8 mouse cellular contexts compared by ENCODE assay signal in the genomic region with DNA sequence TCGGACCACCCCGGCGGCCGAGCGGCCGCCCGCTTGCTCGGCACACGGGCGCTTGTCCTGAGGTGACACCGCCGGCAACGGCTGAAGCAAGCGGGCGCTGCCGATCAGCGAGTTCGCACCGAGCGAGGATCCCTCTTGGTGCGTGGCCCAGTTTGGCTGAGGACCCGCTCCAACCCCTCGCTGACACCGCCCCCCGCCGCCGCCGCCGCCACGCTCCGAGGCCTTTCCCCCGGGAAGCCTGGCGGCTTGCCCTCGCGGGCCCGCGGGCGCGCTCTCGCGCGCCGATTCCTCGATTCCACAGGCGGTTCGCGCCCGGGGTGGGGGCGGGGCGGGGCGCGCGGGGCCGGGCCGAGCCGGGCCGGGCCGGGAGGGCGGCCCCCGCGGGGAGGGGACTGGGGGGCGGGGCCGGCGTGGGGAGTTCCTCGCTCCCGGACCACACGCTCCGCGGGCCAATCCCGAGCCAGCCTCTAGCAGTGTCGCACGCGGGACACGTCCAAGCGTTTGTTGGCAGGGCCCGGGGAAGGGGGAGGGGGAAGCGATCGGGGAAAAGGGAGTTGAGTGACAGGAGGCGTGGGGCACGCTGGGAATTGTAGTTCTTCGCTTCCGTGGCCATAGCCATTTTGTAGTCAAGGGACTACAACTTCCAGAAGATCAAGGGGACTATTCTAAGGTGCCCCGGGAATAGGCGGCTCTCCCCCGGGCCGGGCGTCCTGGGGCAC. TPM values are rescaled to one million over a fixed set of nuclear protein-coding genes. Genes with fewer than 3 reads are reported as not detected.
DNase-seq lines count a peak whose midpoint lies in the region; ATAC-seq lines count a peak whose summit lies in the region.

No protein-coding gene starts in this region.

- H3K27me3 ChIP-seq in intestine, embryonic 14.5 days (replicated peaks; ENCODE audit: control insufficient read depth, insufficient read depth, low read length) = no peaks in the 10 kb centered on the region

- H3K9me3 ChIP-seq in intestine, embryonic 14.5 days (ENCODE audit: control insufficient read depth, low read length) = no peaks in the 10 kb centered on the region

- WGBS in intestine, embryonic 14.5 days = under 1% methylated on average over 47 of the region's 87 CpGs

- intact Hi-C loops in left cerebral cortex, postnatal 14 days (cut with DNase I) = loop anchor here (2.0 to 10.0 kb wide), 5 partner anchors 57 to 866 kb away; no protein-coding TSS in a partner anchor

- peak; percentile 93 to 96 for DNase-seq in adrenal gland, adult 18-20 months (ENCODE audit: low spot score in 2 of 2)
- DNase-seq in embryo, embryonic 11 days = peak; percentile 99
- DNase-seq in gastrocnemius, postnatal 25 days = peak; percentile 100
- peak; percentile 99 for DNase-seq in intestine, embryonic 14.5 days (ENCODE audit: low spot score)
- peak; percentile 99 for DNase-seq in left cerebral cortex, postnatal 14 days (ENCODE audit: low spot score in 2 of 2)
- DNase-seq in mesoderm, embryonic 11.5 days (ENCODE audit: low read depth, low spot score) = peak; percentile 99
- peak; percentile 98 to 99 for DNase-seq in right cerebral cortex, postnatal 36 days (ENCODE audit: low spot score in 2 of 2)
- DNase-seq in yolk sac, embryonic 10.5 days (ENCODE audit: low spot score) = peak; percentile 100

- peak overlapping the region; percentile 90 for H3K9ac ChIP-seq in intestine, embryonic 14.5 days (ENCODE audit: low read length)

- no peaks in the 10 kb centered on the region for H3K36me3 ChIP-seq in intestine, embryonic 14.5 days (ENCODE audit: control insufficient read depth, insufficient read depth, low read length)

- H3K27ac ChIP-seq in intestine, embryonic 14.5 days (ENCODE audit: low read depth) = peak overlapping the region; percentile 92

- H3K4me2 ChIP-seq in intestine, embryonic 14.5 days (ENCODE audit: low read length) = peak overlapping the region; percentile 74

- H3K4me1 ChIP-seq in intestine, embryonic 14.5 days (replicated peaks; ENCODE audit: control insufficient read depth, insufficient read depth, low read length) = peaks cover 18% of the 10 kb centered on the region

- peak; percentile 93 for ATAC-seq in intestine, embryonic 14.5 days (replicated peaks; ENCODE audit: low FRiP score, low TSS enrichment, low read depth)

- peak overlapping the region; percentile 78 for H3K4me3 ChIP-seq in intestine, embryonic 14.5 days (ENCODE audit: low read depth, low read length)

RNA-seq across cellular contexts. Expression of a gene that starts 1.0 kb away (rescaled TPM):
- 10 to 100 TPM; 17.7 to 51.9 TPM for total RNA-seq in adrenal gland, adult 18-20 months (2021)
- total RNA-seq in gastrocnemius, postnatal 25 days (2021) = 10 to 100 TPM; 23.0 to 27.5 TPM
- polyA plus RNA-seq in intestine, embryonic 14.5 days (2014; fragmentation: Nextera tagmentation; extraction: Ambion mirVana) = 20.3 and 21.6 TPM in 2 replicates
- 10 to 100 TPM; 40.8 to 42.3 TPM for total RNA-seq in left cerebral cortex, postnatal 14 days (2021)

Comparison
In these comparisons a context has a peak if more than half of its experiments do, and no peak if none do; other contexts are left out.
1. Peak in every context shown above with its lines: DNase-seq, ATAC-seq, H3K4me3 ChIP-seq and H3K27ac ChIP-seq.